Mouse (Mus musculus): ENCODE measurements at regions not wholly inside any gene's neighbourhood (a gene's known extent, or its start where the extent isn't known, plus 50 kb on each side); places are given as distances from the start of the nearest gene placed in this dataset.
"Not testable (repeated sequence)": the region's sequence is repeated elsewhere in the genome, so short reads cannot be mapped to it uniquely, and the experiment has no call there.

DNA sequence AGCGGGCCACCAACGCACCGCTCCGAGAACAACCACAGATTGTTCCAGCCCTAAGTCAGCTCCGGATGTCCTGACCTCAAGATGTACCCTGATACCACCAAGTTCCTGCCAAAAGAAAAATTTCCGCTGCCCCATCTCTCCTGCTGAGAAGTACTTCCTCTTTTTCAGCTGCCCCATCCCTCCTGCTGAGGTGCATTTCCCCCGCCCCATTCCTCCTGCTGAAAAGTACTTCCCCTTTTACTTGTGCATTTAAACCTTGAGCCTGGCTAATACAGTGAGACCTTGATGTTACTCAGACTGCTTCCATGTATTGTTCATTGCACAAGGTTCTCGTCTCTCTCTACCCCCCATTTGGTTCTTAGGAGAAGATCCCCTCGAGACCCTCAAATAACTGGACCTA is 94.3 kb upstream of the Ctso start:
- not testable (repeated sequence) for TF ChIP-seq POLR2A (IDR thresholded peaks at IDR 0.05; ENCODE audit: borderline replicate concordance, insufficient read depth, low read length); CTCF (IDR thresholded peaks at IDR 0.05; ENCODE audit: borderline replicate concordance, insufficient read depth, low read depth, low read length)
